Mouse (Mus musculus) C2C12 (cell line): Measurements from ENCODE around the gene Vcam1.

Experiments
- CTCF ChIP-seq: IDR thresholded peaks from one replicate; pipeline ENCODE4 v1.5.1; 2011; ENCODE audit not compliant: control insufficient read depth, insufficient read depth, insufficient read length
- MAX ChIP-seq: IDR thresholded peaks from one replicate; pipeline ENCODE4 v1.6.1; 2011; ENCODE audit warnings: mild to moderate bottlenecking, control low read depth

DNA sequence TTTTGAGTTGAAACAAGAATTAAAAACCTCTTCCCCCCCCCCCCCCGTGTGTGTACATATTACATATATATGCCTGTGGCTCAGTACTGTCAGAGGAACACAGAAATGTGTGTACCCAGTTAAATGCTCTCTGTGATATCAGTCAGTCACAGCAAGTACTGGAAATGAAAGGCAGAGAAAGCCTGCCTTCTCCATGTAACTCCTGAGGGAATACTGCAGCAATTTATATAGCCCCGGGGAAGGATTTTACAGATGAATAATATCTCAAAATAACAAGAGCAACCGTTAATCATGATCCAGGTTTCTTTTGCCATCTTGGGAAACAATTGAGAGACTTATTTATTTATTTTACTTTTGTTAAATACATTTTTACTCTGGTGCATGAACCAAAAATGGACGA lies 19.6 kb upstream of the Vcam1 start:
- TF ChIP-seq CTCF (no peak), MAX (no peak)
